In the genomic region with DNA sequence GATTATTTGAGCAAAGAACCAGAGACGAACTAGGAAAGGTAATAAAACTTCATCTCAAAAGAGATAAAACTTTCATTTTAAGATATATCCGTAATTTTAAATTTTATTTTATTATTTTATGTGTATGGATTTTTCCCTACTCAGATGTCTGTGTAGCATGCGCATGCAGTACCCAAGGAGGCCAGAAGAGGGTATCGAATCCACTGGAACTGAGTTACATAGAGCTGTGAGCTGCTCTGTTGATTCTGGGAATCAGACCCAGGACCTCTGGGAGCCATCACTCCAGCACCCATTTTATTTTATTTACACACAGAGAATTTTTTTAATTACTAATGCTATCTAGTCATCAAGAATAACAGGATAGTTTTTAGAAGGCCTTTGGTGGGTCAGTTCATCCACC, we compare ENCODE assay signal across 8 mouse cellular contexts. TPM values are rescaled to one million over a fixed set of nuclear protein-coding genes. Genes with fewer than 3 reads are reported as not detected.
DNase-seq lines count a peak whose midpoint lies in the region; ATAC-seq and TF ChIP-seq lines count a peak whose summit lies in the region.

No protein-coding gene starts in this region.

- no peaks in the 10 kb centered on the region for H3K27me3 ChIP-seq in forebrain, embryonic 11.5 days (ENCODE audit: control insufficient read depth, insufficient read depth, low read length)
- H3K27me3 ChIP-seq in forebrain, embryonic 16.5 days (replicated peaks; ENCODE audit: control insufficient read depth, insufficient read depth, low read length) = no peaks in the 10 kb centered on the region
- H3K27me3 ChIP-seq in forebrain, postnatal 0 days (ENCODE audit: insufficient read depth, low read length) = no peaks in the 10 kb centered on the region
- no peaks in the 10 kb centered on the region for H3K27me3 ChIP-seq in lung, postnatal 0 days (replicated peaks; ENCODE audit: insufficient read depth, low read length)
- H3K27me3 ChIP-seq in stomach, postnatal 0 days (ENCODE audit: control insufficient read depth, insufficient read depth, low read length) = no peaks in the 10 kb centered on the region

- no peak overlapping the region for H3K4me2 ChIP-seq in forebrain, embryonic 11.5 days (ENCODE audit: low read depth, low read length, severe bottlenecking)
- no peak overlapping the region for H3K4me2 ChIP-seq in forebrain, embryonic 16.5 days (ENCODE audit: low read length)
- no peak overlapping the region for H3K4me2 ChIP-seq in forebrain, postnatal 0 days (ENCODE audit: low read depth)
- H3K4me2 ChIP-seq in lung, postnatal 0 days (replicated peaks; ENCODE audit: low read depth, low read length) = no peak overlapping the region
- no peak overlapping the region for H3K4me2 ChIP-seq in stomach, postnatal 0 days (replicated peaks; ENCODE audit: low read depth)

- no peak overlapping the region for H3K9ac ChIP-seq in forebrain, embryonic 11.5 days (ENCODE audit: low read length)
- no peak overlapping the region for H3K9ac ChIP-seq in forebrain, embryonic 16.5 days (replicated peaks; ENCODE audit: low read depth, low read length)
- H3K9ac ChIP-seq in forebrain, postnatal 0 days = no peak overlapping the region
- no peak overlapping the region for H3K9ac ChIP-seq in lung, postnatal 0 days (replicated peaks; ENCODE audit: low read depth)
- no peak overlapping the region for H3K9ac ChIP-seq in stomach, postnatal 0 days (ENCODE audit: low read length)

- DNase-seq in forebrain, embryonic 11.5 days (ENCODE audit: low spot score) = peak; percentile 72
- peak; percentile 77 for DNase-seq in testis, postnatal 10 days (ENCODE audit: low spot score)
- no peak for DNase-seq in testis, postnatal 14 days (ENCODE audit: low spot score)
- no peak for DNase-seq in forebrain, postnatal 0 days
- DNase-seq in lung, postnatal 0 days (ENCODE audit: low spot score) = peak; percentile 50
- peak; percentile 63 for DNase-seq in stomach, postnatal 0 days (ENCODE audit: low spot score)
- DNase-seq in layer of hippocampus, adult 18-20 months (ENCODE audit: low spot score in 2 of 2) = no peak

- TF ChIP-seq EP300 in lung, postnatal 0 days (IDR thresholded peaks at IDR 0.05) = no peak
- no peak for TF ChIP-seq EP300 in stomach, postnatal 0 days (optimal IDR thresholded peaks at IDR 0.05)

- no peak for ATAC-seq in forebrain, embryonic 11.5 days (replicated peaks; ENCODE audit: low FRiP score)
- ATAC-seq in forebrain, embryonic 16.5 days = no peak
- no peak for ATAC-seq in forebrain, postnatal 0 days
- no peak for ATAC-seq in lung, postnatal 0 days
- ATAC-seq in stomach, postnatal 0 days (ENCODE audit: low FRiP score, low TSS enrichment) = no peak

- no peak overlapping the region for H3K27ac ChIP-seq in forebrain, embryonic 11.5 days (ENCODE audit: low read depth, low read length)
- H3K27ac ChIP-seq in forebrain, embryonic 16.5 days (ENCODE audit: low read length) = no peak overlapping the region
- no peak overlapping the region for H3K27ac ChIP-seq in forebrain, postnatal 0 days (ENCODE audit: low read depth, low read length)
- H3K27ac ChIP-seq in lung, postnatal 0 days (ENCODE audit: low read length) = no peak overlapping the region
- no peak overlapping the region for H3K27ac ChIP-seq in stomach, postnatal 0 days (replicated peaks)

- no peaks in the 10 kb centered on the region for H3K9me3 ChIP-seq in forebrain, embryonic 11.5 days (ENCODE audit: control insufficient read depth, low read length)
- H3K9me3 ChIP-seq in forebrain, embryonic 16.5 days (ENCODE audit: control insufficient read depth, low read length) = no peaks in the 10 kb centered on the region
- no peaks in the 10 kb centered on the region for H3K9me3 ChIP-seq in forebrain, postnatal 0 days (ENCODE audit: low read length)
- no peaks in the 10 kb centered on the region for H3K9me3 ChIP-seq in lung, postnatal 0 days (ENCODE audit: low read length)
- H3K9me3 ChIP-seq in stomach, postnatal 0 days (ENCODE audit: control insufficient read depth, low read length) = no peaks in the 10 kb centered on the region

- TF ChIP-seq CTCF in forebrain, postnatal 0 days (IDR thresholded peaks at IDR 0.05; ENCODE audit: low read depth) = peak; percentile 67
- peak; percentile 78 for TF ChIP-seq CTCF in lung, postnatal 0 days (IDR thresholded peaks at IDR 0.05)
- TF ChIP-seq CTCF in stomach, postnatal 0 days (IDR thresholded peaks at IDR 0.05; ENCODE audit: low read depth) = peak; percentile 73

- 55% methylated on average over 4 of the region's 4 CpGs for WGBS in forebrain, embryonic 11.5 days
- WGBS in forebrain, embryonic 16.5 days = 64% methylated on average over 4 of the region's 4 CpGs
- WGBS in forebrain, postnatal 0 days = 72% methylated on average over 4 of the region's 4 CpGs
- WGBS in lung, postnatal 0 days = 79% methylated on average over 4 of the region's 4 CpGs
- 78% methylated on average over 4 of the region's 4 CpGs for WGBS in stomach, postnatal 0 days

- peaks cover 13% of the 10 kb centered on the region for H3K4me1 ChIP-seq in forebrain, embryonic 11.5 days (replicated peaks; ENCODE audit: control insufficient read depth, insufficient read depth, low read length)
- H3K4me1 ChIP-seq in forebrain, embryonic 16.5 days (replicated peaks; ENCODE audit: control insufficient read depth, insufficient read depth, low read length) = peaks cover 40% of the 10 kb centered on the region
- H3K4me1 ChIP-seq in forebrain, postnatal 0 days (ENCODE audit: insufficient read depth) = peaks cover 21% of the 10 kb centered on the region
- peaks cover 16% of the 10 kb centered on the region; the same call in 1 of the 2 replicates for H3K4me1 ChIP-seq in lung, postnatal 0 days (ENCODE audit: insufficient read depth, low read depth, low read length)
- H3K4me1 ChIP-seq in stomach, postnatal 0 days (replicated peaks; ENCODE audit: control insufficient read depth, insufficient read depth) = peaks cover 12% of the 10 kb centered on the region

- no peak overlapping the region for H3K4me3 ChIP-seq in forebrain, embryonic 11.5 days (ENCODE audit: low read depth, low read length)
- H3K4me3 ChIP-seq in forebrain, embryonic 16.5 days (replicated peaks; ENCODE audit: low read length) = no peak overlapping the region
- no peak overlapping the region for H3K4me3 ChIP-seq in forebrain, postnatal 0 days (ENCODE audit: low read depth, low read length)
- H3K4me3 ChIP-seq in lung, postnatal 0 days (ENCODE audit: low read depth, low read length) = no peak overlapping the region
- H3K4me3 ChIP-seq in stomach, postnatal 0 days (ENCODE audit: low read depth, low read length) = no peak overlapping the region

- no peaks in the 10 kb centered on the region for H3K36me3 ChIP-seq in forebrain, embryonic 11.5 days (ENCODE audit: control insufficient read depth, insufficient read depth, low read length)
- no peaks in the 10 kb centered on the region for H3K36me3 ChIP-seq in forebrain, embryonic 16.5 days (ENCODE audit: control insufficient read depth, insufficient read depth)
- no peaks in the 10 kb centered on the region for H3K36me3 ChIP-seq in forebrain, postnatal 0 days (ENCODE audit: insufficient read depth)
- no peaks in the 10 kb centered on the region for H3K36me3 ChIP-seq in lung, postnatal 0 days (ENCODE audit: insufficient read depth, low read length)
- no peaks in the 10 kb centered on the region for H3K36me3 ChIP-seq in stomach, postnatal 0 days (ENCODE audit: control insufficient read depth, insufficient read depth, low read length)

RNA-seq across cellular contexts. Expression of a gene that starts 45.9 kb away (rescaled TPM):
- 18.0 and 19.5 TPM in 2 replicates for polyA plus RNA-seq in forebrain, embryonic 11.5 days (2014; fragmentation: Nextera tagmentation; extraction: Ambion mirVana)
- 56.5 and 62.0 TPM in 2 replicates for polyA plus RNA-seq in forebrain, embryonic 16.5 days (2015; fragmentation: Nextera tagmentation; extraction: Ambion mirVana)
- 72.0 and 80.8 TPM in 2 replicates for total RNA-seq in forebrain, postnatal 0 days (2014; rRNA removed)
- 37.2 and 44.3 TPM in 2 replicates for polyA plus RNA-seq in forebrain, postnatal 0 days (2015; fragmentation: Nextera tagmentation; extraction: Ambion mirVana)
- polyA plus RNA-seq in lung, postnatal 0 days (2015; fragmentation: Nextera tagmentation; extraction: Ambion mirVana) = 19.1 and 19.7 TPM in 2 replicates
- 15.9 and 19.4 TPM in 2 replicates for polyA plus RNA-seq in stomach, postnatal 0 days (2015; fragmentation: Nextera tagmentation; extraction: Ambion mirVana)
- 100 to 1,000 TPM; 191 to 195 TPM for total RNA-seq in layer of hippocampus, adult 18-20 months (2021)

RNA-seq across cellular contexts. Expression of a gene that starts 46.3 kb away (rescaled TPM):
- polyA plus RNA-seq in forebrain, embryonic 11.5 days (2014; fragmentation: Nextera tagmentation; extraction: Ambion mirVana) = 1.6 and 2.1 TPM in 2 replicates
- polyA plus RNA-seq in forebrain, embryonic 16.5 days (2015; fragmentation: Nextera tagmentation; extraction: Ambion mirVana) = 4.6 and 4.7 TPM in 2 replicates
- total RNA-seq in forebrain, postnatal 0 days (2014; rRNA removed) = 13.0 and 15.5 TPM in 2 replicates
- 6.9 and 10.0 TPM in 2 replicates for polyA plus RNA-seq in forebrain, postnatal 0 days (2015; fragmentation: Nextera tagmentation; extraction: Ambion mirVana)
- polyA plus RNA-seq in lung, postnatal 0 days (2015; fragmentation: Nextera tagmentation; extraction: Ambion mirVana) = 16.8 and 18.0 TPM in 2 replicates
- 0.69 and 0.93 TPM in 2 replicates for polyA plus RNA-seq in stomach, postnatal 0 days (2015; fragmentation: Nextera tagmentation; extraction: Ambion mirVana)
- 1 to 10 TPM; 7.3 to 7.9 TPM for total RNA-seq in layer of hippocampus, adult 18-20 months (2021)

Comparison
In these comparisons a context has a peak if more than half of its experiments do, and no peak if none do; other contexts are left out.
1. DNase-seq: peak in forebrain, embryonic 11.5 days (single experiment), testis, postnatal 10 days (single experiment), lung, postnatal 0 days (single experiment) and stomach, postnatal 0 days (single experiment); none in testis, postnatal 14 days (single experiment), forebrain, postnatal 0 days (single experiment) and layer of hippocampus, adult 18-20 months (0 of 2).
2. Peak in every context shown above with its lines, with median percentiles within 50 percentile points of each other: CTCF ChIP-seq.